Mouse (Mus musculus): ENCODE measurements around the gene Atf6b. TPM values are rescaled to one million over a fixed set of nuclear protein-coding genes. Genes with fewer than 3 reads are reported as not detected.

The Atf6b gene
- polyA plus RNA-seq, 1 experiment from 2014 or later = 88.4 TPM

- H3K27me3 ChIP-seq = peaks cover 4% of the 10 kb centered on the region
- in situ Hi-C loops (cut with MboI; ENCODE audit: low pct_unique_long_range_greater_than_20kb) = loop anchor here (5.0 kb wide), 1 partner anchor 37 kb away; no protein-coding TSS in a partner anchor
- ATAC-seq = no peak
- ChIA-PET POLR2A (interaction anchor here (0.6 to 1.1 kb wide), 2 partner anchors 21 to 1611 kb away, joined by 3 to 4 read pairs; no protein-coding TSS in a partner anchor), CTCF (no interaction called here)
- no peak for TF ChIP-seq CTCF (IDR thresholded peaks at IDR 0.05)
- no peak for DNase-seq (ENCODE audit: low read depth, low spot score)
Observed at GRCm38 (mm10) chr17:34660259-34660820, 13.4 kb downstream of the Atf6b start.

GRCm38 (mm10) chr17:34661121-34661591, 14.2 kb downstream of the Atf6b start:
- ChIA-PET POLR2A (interaction anchor here (1.1 kb wide), 1 partner anchor 20 kb away, joined by 4 read pairs; no protein-coding TSS in a partner anchor), CTCF (no interaction called here)
- in situ Hi-C loops (cut with MboI; ENCODE audit: low pct_unique_long_range_greater_than_20kb) = loop anchor here (5.0 kb wide), 1 partner anchor 36 kb away; no protein-coding TSS in a partner anchor
- no peak for TF ChIP-seq CTCF (IDR thresholded peaks at IDR 0.05)
- peaks cover 5% of the 10 kb centered on the region for H3K27me3 ChIP-seq
- no peak for ATAC-seq
- DNase-seq (ENCODE audit: low read depth, low spot score) = no peak

GRCm38 (mm10) chr17:34662468-34662867, 15.5 kb downstream of the Atf6b start:
- DNase-seq (ENCODE audit: low read depth, low spot score) (no peak), ATAC-seq (no peak)
- CTCF ChIA-PET = no interaction called here
- POLR2A ChIA-PET = no interaction called here
- no peak for TF ChIP-seq CTCF (IDR thresholded peaks at IDR 0.05)
- H3K27me3 ChIP-seq = peaks cover 5% of the 10 kb centered on the region
- in situ Hi-C loops (cut with MboI; ENCODE audit: low pct_unique_long_range_greater_than_20kb) = loop anchor here (5.0 kb wide), 1 partner anchor 35 kb away; no protein-coding TSS in a partner anchor

GRCm38 (mm10) chr17:34662978-34663377, 16.0 kb downstream of the Atf6b start:
- DNase-seq (ENCODE audit: low read depth, low spot score) (no peak), ATAC-seq (no peak)
- peaks cover 5% of the 10 kb centered on the region for H3K27me3 ChIP-seq
- ChIA-PET CTCF (no interaction called here), POLR2A (no interaction called here)
- in situ Hi-C loops (cut with MboI; ENCODE audit: low pct_unique_long_range_greater_than_20kb) = loop anchor here (5.0 kb wide), 1 partner anchor 34 kb away; no protein-coding TSS in a partner anchor
- TF ChIP-seq CTCF (IDR thresholded peaks at IDR 0.05) = no peak

- CTCF ChIA-PET = no interaction called here
Observed at GRCm38 (mm10) chr17:34663558-34663957, 16.6 kb downstream of the Atf6b start.

GRCm38 (mm10) chr17:34664472-34664871, 17.5 kb downstream of the Atf6b start:
- in situ Hi-C loops (cut with MboI; ENCODE audit: low pct_unique_long_range_greater_than_20kb) = loop anchor here (5.0 kb wide), 1 partner anchor 33 kb away; no protein-coding TSS in a partner anchor
- DNase-seq (ENCODE audit: low read depth, low spot score) (no peak), ATAC-seq (no peak)
- POLR2A ChIA-PET = interaction anchor here (0.6 kb wide), 1 partner anchor 9 kb away, joined by 3 read pairs; no protein-coding TSS in a partner anchor
- H3K27me3 ChIP-seq = peaks cover 5% of the 10 kb centered on the region
- CTCF ChIA-PET = no interaction called here
- no peak for TF ChIP-seq CTCF (IDR thresholded peaks at IDR 0.05)

More at GRCm38 (mm10) chr17:34663558-34663957, 16.6 kb downstream of the Atf6b start:
- DNase-seq (ENCODE audit: low read depth, low spot score) (no peak), ATAC-seq (no peak)
- no peak for TF ChIP-seq CTCF (IDR thresholded peaks at IDR 0.05)
- H3K27me3 ChIP-seq = peaks cover 5% of the 10 kb centered on the region
- in situ Hi-C loops (cut with MboI; ENCODE audit: low pct_unique_long_range_greater_than_20kb) = loop anchor here (5.0 kb wide), 1 partner anchor 34 kb away; no protein-coding TSS in a partner anchor
- POLR2A ChIA-PET = no interaction called here

GRCm38 (mm10) chr17:34670235-34670634, 23.3 kb downstream of the Atf6b start, which contains the start of gene Tnxb:
Tnxb (plus strand) TSS chr17:34670535.
- DNase-seq (ENCODE audit: low read depth, low spot score) (no peak), ATAC-seq (no peak)
- no peak for TF ChIP-seq CTCF (IDR thresholded peaks at IDR 0.05)
- peaks cover 48% of the 10 kb centered on the region for H3K27me3 ChIP-seq
- ChIA-PET CTCF (no interaction called here), POLR2A (no interaction called here)
- in situ Hi-C loops (cut with MboI; ENCODE audit: low pct_unique_long_range_greater_than_20kb) = no loop called here

- H3K27me3 ChIP-seq = peaks cover 46% of the 10 kb centered on the region
- POLR2A ChIA-PET = no interaction called here
- in situ Hi-C loops (cut with MboI; ENCODE audit: low pct_unique_long_range_greater_than_20kb) = no loop called here
- TF ChIP-seq CTCF (IDR thresholded peaks at IDR 0.05) = no peak
- CTCF ChIA-PET = no interaction called here
- ATAC-seq (no peak), DNase-seq (ENCODE audit: low read depth, low spot score) (no peak)
Observed at GRCm38 (mm10) chr17:34671151-34672066, 24.5 kb downstream of the Atf6b start.

- TF ChIP-seq CTCF (IDR thresholded peaks at IDR 0.05) = no peak
- CTCF ChIA-PET = no interaction called here
- no peak for DNase-seq (ENCODE audit: low read depth, low spot score)
Observed at GRCm38 (mm10) chr17:34672246-34672792, 25.4 kb downstream of the Atf6b start.

GRCm38 (mm10) chr17:34673139-34673538, 26.2 kb downstream of the Atf6b start:
- H3K27me3 ChIP-seq = peaks cover 46% of the 10 kb centered on the region
- DNase-seq (ENCODE audit: low read depth, low spot score) (no peak), ATAC-seq (no peak)
- POLR2A ChIA-PET = no interaction called here
- in situ Hi-C loops (cut with MboI; ENCODE audit: low pct_unique_long_range_greater_than_20kb) = no loop called here
- TF ChIP-seq CTCF (IDR thresholded peaks at IDR 0.05) = no peak
- CTCF ChIA-PET = no interaction called here

More at GRCm38 (mm10) chr17:34672246-34672792, 25.4 kb downstream of the Atf6b start:
- H3K27me3 ChIP-seq = peaks cover 46% of the 10 kb centered on the region
- in situ Hi-C loops (cut with MboI; ENCODE audit: low pct_unique_long_range_greater_than_20kb) = no loop called here
- POLR2A ChIA-PET = no interaction called here
- no peak for ATAC-seq

All from Patski (cell line).